Mouse (Mus musculus): ENCODE measurements at regions not wholly inside any gene's neighbourhood (a gene's known extent, or its start where the extent isn't known, plus 50 kb on each side); places are given as distances from the start of the nearest gene placed in this dataset.

DNA sequence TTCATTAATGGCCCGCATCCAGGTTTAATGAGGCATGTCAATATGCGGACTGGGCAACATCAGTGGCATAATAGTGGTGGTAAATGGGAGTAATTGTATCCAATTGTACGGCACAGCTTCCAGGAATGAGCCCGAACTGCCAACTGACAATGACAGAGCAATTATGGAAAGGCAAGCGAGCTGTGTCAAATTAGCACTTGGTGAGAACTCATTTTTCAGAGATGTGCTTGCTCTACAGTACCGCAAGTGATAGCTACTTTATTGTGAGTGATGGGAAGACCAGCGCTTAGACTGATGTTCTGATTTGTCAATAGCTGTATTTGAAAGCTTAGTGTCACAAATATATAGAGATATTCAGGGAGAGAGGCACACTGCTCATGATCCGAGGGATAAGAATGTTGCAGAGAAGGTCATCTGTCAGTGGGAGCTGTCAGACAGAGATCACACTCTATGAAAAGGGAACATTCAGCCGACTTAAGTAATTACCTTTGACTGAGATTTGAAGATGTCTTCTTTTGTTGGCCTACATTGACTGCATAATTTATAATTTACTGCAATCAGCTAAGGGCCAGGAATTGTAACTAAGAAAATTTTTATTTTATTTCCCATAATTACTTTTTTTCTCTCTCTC, 290.7 kb downstream of the Tfec start:
- WGBS: 50% methylated on average over 9 of the region's 9 CpGs

DNA sequence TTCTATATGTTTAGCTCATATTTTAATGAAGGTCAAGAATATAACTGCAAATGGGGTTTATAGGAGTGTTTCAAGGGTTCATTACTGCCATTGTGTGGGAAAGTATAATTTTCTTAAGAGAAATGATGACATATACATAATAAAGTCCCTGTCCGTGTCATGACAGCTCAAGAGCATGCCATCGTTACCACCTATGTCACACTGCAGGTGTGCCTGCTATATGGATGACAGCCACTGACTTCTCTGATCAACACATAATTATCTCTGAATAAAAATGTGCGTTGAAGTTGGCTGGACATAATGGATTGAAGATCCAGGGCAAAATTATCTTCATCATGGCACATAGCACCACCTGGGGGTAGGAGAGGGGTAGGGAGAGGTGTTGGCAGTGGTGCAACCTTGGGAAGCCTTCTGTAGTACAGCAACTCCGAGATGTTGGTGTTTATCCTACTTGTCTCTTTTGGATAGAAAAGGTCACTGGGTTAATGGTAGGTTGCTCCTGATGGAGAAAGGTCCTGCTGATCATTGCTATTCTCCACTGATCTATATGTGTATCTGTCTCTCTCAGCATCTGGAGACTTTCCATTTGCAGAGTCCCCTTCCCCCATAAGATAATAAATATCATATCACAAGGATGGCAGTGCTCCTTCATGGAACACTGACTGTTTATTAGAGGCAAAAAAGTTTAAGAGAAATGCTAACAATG, 291.4 kb downstream of the Tfec start:
- no peak overlapping the region for H3K4me2 ChIP-seq (replicated peaks; ENCODE audit: low read depth, low read length)
- H3K27me3 ChIP-seq (ENCODE audit: control insufficient read depth, insufficient read depth, low read length): no peaks in the 10 kb centered on the region
- 58% methylated on average over 4 of the region's 4 CpGs for WGBS
- no peaks in the 10 kb centered on the region for H3K4me1 ChIP-seq (ENCODE audit: control insufficient read depth, insufficient read depth, low read length)
- no peaks in the 10 kb centered on the region for H3K36me3 ChIP-seq (ENCODE audit: control insufficient read depth, insufficient read depth, low read length)
- no peaks in the 10 kb centered on the region for H3K9me3 ChIP-seq (ENCODE audit: control insufficient read depth, low read depth, low read length)
- H3K4me3 ChIP-seq (ENCODE audit: low read depth, low read length): no peak overlapping the region
- H3K27ac ChIP-seq (ENCODE audit: low read length): no peak overlapping the region
- no peak for ATAC-seq (ENCODE audit: insufficient number of reproducible peaks, insufficient read depth, low FRiP score, low read depth)
- H3K9ac ChIP-seq (replicated peaks; ENCODE audit: low read depth, low read length): no peak overlapping the region

More for the DNA sequence above, 290.7 kb downstream of the Tfec start:
- Histone ChIP-seq H3K27me3 (ENCODE audit: control insufficient read depth, insufficient read depth, low read length) (no peaks in the 10 kb centered on the region), H3K27ac (ENCODE audit: low read length) (no peak overlapping the region), H3K36me3 (ENCODE audit: control insufficient read depth, insufficient read depth, low read length) (no peaks in the 10 kb centered on the region), H3K4me3 (ENCODE audit: low read depth, low read length) (no peak overlapping the region), H3K9me3 (ENCODE audit: control insufficient read depth, low read depth, low read length) (no peaks in the 10 kb centered on the region), H3K4me2 (replicated peaks; ENCODE audit: low read depth, low read length) (no peak overlapping the region), H3K4me1 (ENCODE audit: control insufficient read depth, insufficient read depth, low read length) (no peaks in the 10 kb centered on the region), H3K9ac (replicated peaks; ENCODE audit: low read depth, low read length) (no peak overlapping the region)
- ATAC-seq (ENCODE audit: insufficient number of reproducible peaks, insufficient read depth, low FRiP score, low read depth): no peak

GRCm38 (mm10) chr6:16592411-16592810, 305.8 kb downstream of the Tfec start:
- H3K4me2 ChIP-seq (replicated peaks; ENCODE audit: low read depth, low read length): no peak overlapping the region
- ATAC-seq (ENCODE audit: insufficient number of reproducible peaks, insufficient read depth, low FRiP score, low read depth): no peak
- 71% methylated on average over 2 of the region's 2 CpGs for WGBS

DNA sequence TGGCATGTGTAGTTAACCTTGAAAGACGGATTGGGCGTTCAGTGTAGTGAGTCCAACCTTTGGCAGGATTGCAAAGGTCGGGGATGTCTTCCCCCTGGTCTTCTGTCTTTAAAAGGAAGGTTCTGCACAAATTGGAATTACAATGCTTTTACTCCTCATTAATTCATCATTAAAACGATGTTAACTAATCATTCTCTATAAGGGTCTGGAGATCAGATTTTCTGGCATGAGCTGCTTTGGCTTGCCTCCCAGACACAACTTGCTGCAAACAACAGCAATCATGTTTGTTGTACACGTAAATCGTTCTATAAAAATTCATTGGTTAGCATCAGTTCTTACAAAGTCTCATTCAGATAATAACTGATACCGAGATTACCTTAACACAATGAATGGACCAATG, 315.9 kb downstream of the Tfec start:
- no peak for ATAC-seq (ENCODE audit: insufficient number of reproducible peaks, insufficient read depth, low FRiP score, low read depth)
- H3K9ac ChIP-seq (replicated peaks; ENCODE audit: low read depth, low read length): no peak overlapping the region
- no peak overlapping the region for H3K4me3 ChIP-seq (ENCODE audit: low read depth, low read length)
- no peaks in the 10 kb centered on the region for H3K27me3 ChIP-seq (ENCODE audit: control insufficient read depth, insufficient read depth, low read length)
- H3K27ac ChIP-seq (ENCODE audit: low read length): no peak overlapping the region
- H3K4me1 ChIP-seq (ENCODE audit: control insufficient read depth, insufficient read depth, low read length): no peaks in the 10 kb centered on the region
- H3K9me3 ChIP-seq (ENCODE audit: control insufficient read depth, low read depth, low read length): no peaks in the 10 kb centered on the region
- H3K36me3 ChIP-seq (ENCODE audit: control insufficient read depth, insufficient read depth, low read length): no peaks in the 10 kb centered on the region
- H3K4me2 ChIP-seq (replicated peaks; ENCODE audit: low read depth, low read length): no peak overlapping the region
- 85% methylated on average over 7 of the region's 7 CpGs for WGBS

More at GRCm38 (mm10) chr6:16592411-16592810, 305.8 kb downstream of the Tfec start:
- no peak overlapping the region for H3K27ac ChIP-seq (ENCODE audit: low read length)
- H3K36me3 ChIP-seq (ENCODE audit: control insufficient read depth, insufficient read depth, low read length): no peaks in the 10 kb centered on the region
- no peaks in the 10 kb centered on the region for H3K27me3 ChIP-seq (ENCODE audit: control insufficient read depth, insufficient read depth, low read length)
- H3K4me3 ChIP-seq (ENCODE audit: low read depth, low read length): no peak overlapping the region
- H3K4me1 ChIP-seq (ENCODE audit: control insufficient read depth, insufficient read depth, low read length): no peaks in the 10 kb centered on the region
- H3K9ac ChIP-seq (replicated peaks; ENCODE audit: low read depth, low read length): no peak overlapping the region
- H3K9me3 ChIP-seq (ENCODE audit: control insufficient read depth, low read depth, low read length): no peaks in the 10 kb centered on the region

DNA sequence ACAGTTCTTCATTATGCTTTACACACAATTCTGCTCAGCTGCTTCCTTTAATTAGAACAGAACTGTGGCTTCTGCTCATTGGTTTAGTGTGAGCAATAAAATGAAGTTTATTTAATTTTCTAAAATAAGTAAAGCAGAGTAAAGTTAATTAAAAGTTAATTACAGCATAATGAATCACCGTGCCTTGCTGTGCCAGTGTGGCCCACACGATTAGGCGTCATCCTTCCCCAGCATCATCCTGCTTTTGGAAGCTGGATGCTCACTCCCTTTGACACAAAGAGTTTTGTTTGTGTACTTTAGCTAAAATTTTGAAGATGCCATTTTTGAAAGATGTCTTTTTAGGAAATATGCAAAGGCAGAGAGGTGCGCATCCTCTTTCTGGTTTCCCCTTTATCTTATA, 316.4 kb downstream of the Tfec start:
- Histone ChIP-seq H3K36me3 (ENCODE audit: control insufficient read depth, insufficient read depth, low read length) (no peaks in the 10 kb centered on the region), H3K4me3 (ENCODE audit: low read depth, low read length) (no peak overlapping the region), H3K4me2 (replicated peaks; ENCODE audit: low read depth, low read length) (no peak overlapping the region), H3K27me3 (ENCODE audit: control insufficient read depth, insufficient read depth, low read length) (no peaks in the 10 kb centered on the region), H3K4me1 (ENCODE audit: control insufficient read depth, insufficient read depth, low read length) (no peaks in the 10 kb centered on the region), H3K9ac (replicated peaks; ENCODE audit: low read depth, low read length) (no peak overlapping the region), H3K27ac (ENCODE audit: low read length) (no peak overlapping the region), H3K9me3 (ENCODE audit: control insufficient read depth, low read depth, low read length) (no peaks in the 10 kb centered on the region)
- ATAC-seq (ENCODE audit: insufficient number of reproducible peaks, insufficient read depth, low FRiP score, low read depth): no peak
- 94% methylated on average over 4 of the region's 4 CpGs for WGBS

- Histone ChIP-seq H3K4me3 (ENCODE audit: low read depth, low read length) (no peak overlapping the region), H3K4me2 (replicated peaks; ENCODE audit: low read depth, low read length) (no peak overlapping the region), H3K27ac (ENCODE audit: low read length) (no peak overlapping the region), H3K4me1 (ENCODE audit: control insufficient read depth, insufficient read depth, low read length) (no peaks in the 10 kb centered on the region), H3K9ac (replicated peaks; ENCODE audit: low read depth, low read length) (no peak overlapping the region), H3K9me3 (ENCODE audit: control insufficient read depth, low read depth, low read length) (no peaks in the 10 kb centered on the region), H3K36me3 (ENCODE audit: control insufficient read depth, insufficient read depth, low read length) (no peaks in the 10 kb centered on the region), H3K27me3 (ENCODE audit: control insufficient read depth, insufficient read depth, low read length) (no peaks in the 10 kb centered on the region)
- WGBS: 78% methylated on average over 2 of the region's 2 CpGs
- ATAC-seq (ENCODE audit: insufficient number of reproducible peaks, insufficient read depth, low FRiP score, low read depth): no peak
These were observed 322.4 kb downstream of the Tfec start for GRCm38 (mm10) chr6:16575875-16576274.

DNA sequence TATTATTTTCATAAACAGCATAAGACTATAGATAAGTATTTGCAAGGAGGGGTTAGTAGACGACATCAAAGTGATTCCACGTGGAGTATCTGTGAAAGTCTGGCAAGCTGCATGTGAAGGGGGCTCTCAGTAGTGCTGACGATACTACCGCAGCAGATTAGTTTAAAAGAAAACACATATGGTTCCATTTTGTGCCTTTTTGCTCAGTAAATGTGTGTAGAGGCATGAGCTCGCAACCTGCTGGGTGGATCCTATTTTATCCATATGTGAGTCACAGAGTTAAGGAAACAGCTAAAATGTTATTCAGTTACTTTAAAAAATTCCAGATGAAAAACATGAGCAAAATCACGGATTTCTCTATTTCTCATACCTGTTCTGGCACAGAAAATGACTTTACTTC, 325.4 kb downstream of the Tfec start:
- no peaks in the 10 kb centered on the region for H3K27me3 ChIP-seq (ENCODE audit: control insufficient read depth, insufficient read depth, low read length)
- ATAC-seq (ENCODE audit: insufficient number of reproducible peaks, insufficient read depth, low FRiP score, low read depth): no peak
- H3K4me2 ChIP-seq (replicated peaks; ENCODE audit: low read depth, low read length): no peak overlapping the region
- H3K27ac ChIP-seq (ENCODE audit: low read length): no peak overlapping the region
- H3K9ac ChIP-seq (replicated peaks; ENCODE audit: low read depth, low read length): no peak overlapping the region
- WGBS: 75% methylated on average over 6 of the region's 6 CpGs
- H3K4me1 ChIP-seq (ENCODE audit: control insufficient read depth, insufficient read depth, low read length): no peaks in the 10 kb centered on the region
- no peaks in the 10 kb centered on the region for H3K36me3 ChIP-seq (ENCODE audit: control insufficient read depth, insufficient read depth, low read length)
- no peaks in the 10 kb centered on the region for H3K9me3 ChIP-seq (ENCODE audit: control insufficient read depth, low read depth, low read length)
- no peak overlapping the region for H3K4me3 ChIP-seq (ENCODE audit: low read depth, low read length)

- no peak overlapping the region for H3K27ac ChIP-seq (ENCODE audit: low read length)
- no peaks in the 10 kb centered on the region for H3K36me3 ChIP-seq (ENCODE audit: control insufficient read depth, insufficient read depth, low read length)
- no peaks in the 10 kb centered on the region for H3K27me3 ChIP-seq (ENCODE audit: control insufficient read depth, insufficient read depth, low read length)
- H3K4me3 ChIP-seq (ENCODE audit: low read depth, low read length): no peak overlapping the region
- no peaks in the 10 kb centered on the region for H3K9me3 ChIP-seq (ENCODE audit: control insufficient read depth, low read depth, low read length)
- no peak overlapping the region for H3K4me2 ChIP-seq (replicated peaks; ENCODE audit: low read depth, low read length)
- no peaks in the 10 kb centered on the region for H3K4me1 ChIP-seq (ENCODE audit: control insufficient read depth, insufficient read depth, low read length)
- ATAC-seq (ENCODE audit: insufficient number of reproducible peaks, insufficient read depth, low FRiP score, low read depth): no peak
- H3K9ac ChIP-seq (replicated peaks; ENCODE audit: low read depth, low read length): no peak overlapping the region
- 43% methylated on average over 7 of the region's 7 CpGs for WGBS
These were observed 346.1 kb downstream of the Tfec start for GRCm38 (mm10) chr6:16551945-16552673.
